Mouse (Mus musculus) heart, postnatal 36 days (tissue): ENCODE measurements around the gene Psma4. TPM values are rescaled to one million over a fixed set of nuclear protein-coding genes. Genes with fewer than 3 reads are reported as not detected.

Source experiments
- DNase-seq, 2 experiments: peaks; one replicate each; pipeline ENCODE4 v3.0.0; 2021 to 2022
- intact Hi-C: fragments of 180-260 bp; cut with DNase I; formaldehyde crosslinking; loops from one replicate; pipeline ENCODE4 v1.15.1; 2025
- total RNA-seq, 2 experiments: library from RNA; stranded (reverse); gene quantifications; 2 replicates each; pipeline ENCODE4 v1.2.3; 2021

Psma4 gene
- total RNA-seq, 2 experiments from 2014 or later = 135 to 138 TPM

DNA sequence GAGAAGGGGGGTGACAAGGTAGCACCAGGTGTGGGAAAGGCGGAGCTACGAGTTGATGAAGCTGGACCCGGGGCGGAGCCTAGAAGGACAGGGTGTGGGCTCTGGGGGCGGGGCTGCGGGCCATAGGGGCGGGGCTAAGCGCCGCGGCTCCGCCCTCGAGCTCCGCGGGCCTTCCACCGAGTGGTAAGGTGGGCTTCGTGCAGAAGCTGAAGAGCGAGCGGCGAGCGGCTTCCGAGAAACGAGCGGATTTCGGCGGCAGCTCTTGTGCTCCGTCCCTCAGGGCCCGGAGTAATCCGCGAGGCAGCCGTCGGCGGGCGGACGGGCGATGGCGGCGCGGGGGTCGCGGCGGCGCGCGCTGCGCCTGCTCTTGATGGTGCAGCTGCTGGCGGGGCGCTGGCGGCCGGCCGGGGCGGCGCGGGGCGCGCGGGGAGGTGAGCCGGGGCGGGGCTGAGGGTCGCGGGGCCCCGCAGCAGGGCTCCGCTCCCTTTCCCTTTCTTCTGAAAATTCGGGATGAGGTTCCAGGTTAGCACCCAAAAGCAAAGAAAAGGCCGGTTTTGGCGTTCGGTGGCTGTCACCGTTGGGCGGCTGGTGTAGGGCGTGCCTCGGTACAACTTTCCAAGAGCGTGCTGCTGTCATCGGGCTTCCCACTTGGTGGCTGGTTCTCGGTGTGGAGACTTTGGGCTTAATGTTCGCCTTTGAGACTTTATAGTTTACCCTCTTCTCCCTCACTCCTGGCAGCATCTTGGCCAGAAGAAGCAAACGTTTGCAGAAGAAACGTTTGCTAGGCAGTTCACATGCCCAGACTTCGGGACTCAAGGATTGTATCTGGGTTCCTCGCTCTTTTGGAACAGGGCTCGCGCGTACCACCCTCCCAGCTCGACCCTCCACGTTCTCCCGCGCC, 31.0 kb downstream of the Psma4 start:
- intact Hi-C loops = no loop called here
- peak in 1 of 2 experiments; percentile 3 for DNase-seq

DNA sequence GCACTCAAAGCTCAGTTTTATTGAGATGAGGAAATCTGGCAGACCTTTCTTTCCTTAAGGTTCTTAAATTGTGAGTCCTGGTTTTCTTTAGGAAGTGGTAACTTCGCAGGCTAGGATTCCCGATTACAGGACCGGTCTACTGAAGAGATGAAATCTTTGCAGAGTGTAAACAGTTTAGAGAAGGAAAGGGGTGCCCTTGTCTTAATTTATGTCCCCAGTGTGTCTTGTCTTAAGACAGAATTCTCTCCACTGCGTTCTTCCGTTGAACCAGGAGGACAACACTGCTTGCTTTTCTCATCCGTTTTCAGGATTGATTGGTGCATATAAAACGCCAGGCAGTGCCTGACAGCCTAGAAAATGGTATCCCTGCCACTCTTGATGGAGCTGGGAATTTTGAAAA, 31.8 kb downstream of the Psma4 start:
- no peak for DNase-seq
- intact Hi-C loops = no loop called here

DNA sequence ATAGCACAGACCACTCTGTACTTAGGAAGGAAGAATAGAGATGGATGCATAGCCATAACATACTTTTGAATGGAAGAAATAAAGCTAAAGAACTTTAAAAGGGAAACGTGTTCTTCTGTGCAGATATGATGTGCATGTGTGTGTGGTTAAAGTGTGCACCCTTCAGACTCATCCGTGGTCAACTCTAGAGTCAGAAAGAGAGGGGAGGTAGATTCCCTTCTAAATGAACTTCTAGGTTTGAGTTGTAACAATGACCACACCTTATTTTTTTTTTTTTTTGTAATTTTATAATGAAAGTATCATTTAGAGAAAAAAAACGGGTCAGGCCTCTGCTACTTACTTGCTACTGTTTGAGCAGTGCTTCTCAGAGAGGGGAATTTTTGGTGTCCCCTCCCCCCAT, 39.8 kb downstream of the Psma4 start:
- intact Hi-C loops = no loop called here
- DNase-seq = no peak

DNA sequence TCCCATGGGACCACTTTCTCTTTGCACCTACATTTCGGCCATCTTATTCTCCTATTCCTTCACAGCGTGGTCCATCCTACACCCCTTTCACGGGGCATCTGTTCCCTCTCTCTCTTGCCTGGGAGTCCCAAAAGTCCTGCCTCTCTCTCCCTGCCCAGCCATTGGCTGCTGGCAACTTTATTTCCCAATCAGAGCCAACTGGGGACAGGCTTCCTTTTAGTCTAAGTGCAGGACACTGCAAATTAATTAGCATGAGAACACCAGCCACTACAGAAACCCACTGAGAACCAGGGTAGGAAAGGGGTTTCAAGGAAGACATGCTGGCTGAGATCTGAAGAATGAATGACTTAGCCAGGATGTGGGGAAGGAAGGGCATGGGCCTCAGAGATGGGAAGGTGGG, 43.8 kb downstream of the Psma4 start:
- no peak for DNase-seq
- intact Hi-C loops = no loop called here

DNA sequence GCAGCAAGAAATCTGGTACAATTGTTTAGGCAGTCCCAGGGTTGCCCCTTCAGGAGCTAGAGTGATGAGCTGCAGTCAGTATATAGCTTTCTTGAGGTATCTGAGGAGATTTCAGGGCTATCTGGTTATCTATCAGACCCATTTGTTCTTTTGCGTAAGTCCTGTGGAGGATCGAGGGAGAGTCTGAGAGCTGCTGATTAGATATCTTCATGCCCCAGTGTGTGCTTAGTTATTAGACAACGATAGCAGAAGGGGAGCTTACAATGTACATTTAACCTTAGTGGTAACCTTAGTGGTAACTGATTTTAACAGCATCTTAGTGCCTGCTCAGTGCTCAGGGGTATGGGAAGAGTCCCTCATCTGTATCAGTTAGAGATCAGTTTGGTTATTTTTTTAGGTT, 45.1 kb downstream of the Psma4 start:
- intact Hi-C loops = no loop called here
- DNase-seq = no peak

DNA sequence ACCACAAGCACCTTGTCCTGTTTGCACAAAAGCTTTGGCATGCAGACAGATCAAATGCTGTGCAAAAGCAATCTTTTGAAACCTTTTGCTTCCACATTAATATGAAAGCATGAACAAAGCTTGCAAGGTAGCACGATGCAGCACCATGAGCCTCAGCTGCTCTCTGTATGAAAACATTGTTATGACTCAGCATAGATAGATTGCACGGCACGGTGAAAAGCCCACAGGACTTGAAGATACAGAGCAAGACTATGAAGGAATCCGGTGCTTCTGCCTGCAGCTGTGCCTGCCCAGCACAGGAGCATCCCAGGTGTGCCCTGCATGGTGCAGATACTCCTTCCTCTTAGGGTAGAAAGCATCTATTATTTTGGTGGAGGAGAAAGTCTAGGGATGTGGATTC, 53.0 kb downstream of the Psma4 start:
- no peak for DNase-seq
- intact Hi-C loops = no loop called here

Other genes with a start within 250 kb of the Psma4 start
- 10 to 100 TPM; 28.2 to 31.7 TPM for gene Wdr61, start 216.3 kb upstream of the Psma4 start, total RNA-seq
- not detected for gene Crabp1, start 186.0 kb upstream of the Psma4 start, total RNA-seq
- gene Ireb2, start 87.0 kb upstream of the Psma4 start, total RNA-seq = 10 to 100 TPM; 30.1 to 30.5 TPM
- gene Hykk, start 33.5 kb upstream of the Psma4 start, total RNA-seq = under 1 TPM; 0.94 to 0.98 TPM
- not detected for gene AY074887, start 208 bp downstream of the Psma4 start, total RNA-seq
- gene Chrna5, start 30.1 kb downstream of the Psma4 start, total RNA-seq = under 1 TPM in 1 of 2 experiments, not detected in 1; 0.19 TPM
- not detected for gene Chrna3, start 75.8 kb downstream of the Psma4 start, total RNA-seq
- under 1 TPM in 1 of 2 experiments, not detected in 1; 0.08 TPM for gene Chrnb4, start 98.0 kb downstream of the Psma4 start, total RNA-seq
- 10 to 100 TPM; 27.3 to 30.6 TPM for gene Ube2q2, start 198.1 kb downstream of the Psma4 start, total RNA-seq